Mouse (Mus musculus): ENCODE measurements around the gene Arhgef3. TPM values are rescaled to one million over a fixed set of nuclear protein-coding genes. Genes with fewer than 3 reads are reported as not detected.

Gene Arhgef3
- total RNA-seq, 2 experiments from 2014 or later = 77.1 to 79.5 TPM

DNA sequence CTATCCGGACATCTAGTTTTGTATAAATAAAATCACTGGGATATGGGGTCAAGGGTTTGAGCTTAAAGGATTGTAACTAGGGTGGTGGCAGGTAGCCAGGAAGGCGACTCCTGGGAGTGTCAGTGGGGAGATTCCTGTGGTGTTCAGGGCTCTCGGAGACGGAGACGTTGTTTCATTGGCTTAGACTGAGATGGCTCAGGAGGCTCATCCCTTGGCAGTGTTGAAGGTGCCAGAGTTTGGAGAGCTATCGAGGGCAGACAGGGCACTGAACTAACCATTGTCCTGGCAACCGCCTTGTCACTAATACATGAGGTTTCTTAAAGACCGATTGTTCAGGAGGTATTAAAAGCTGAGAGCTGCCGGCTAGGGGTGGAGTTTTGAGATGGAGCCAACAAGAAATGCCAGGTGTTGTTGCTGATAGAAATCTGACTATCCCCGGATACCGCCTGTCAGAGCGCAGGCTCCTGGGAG is 60.2 kb downstream of the Arhgef3 start:
- no peak overlapping the region for H3K27ac ChIP-seq
- DNase-seq (ENCODE audit: low spot score in 2 of 2) = no peak
- no peak overlapping the region for H3K4me3 ChIP-seq
- no peak for TF ChIP-seq CTCF (conservative IDR thresholded peaks at IDR 0.05)

DNA sequence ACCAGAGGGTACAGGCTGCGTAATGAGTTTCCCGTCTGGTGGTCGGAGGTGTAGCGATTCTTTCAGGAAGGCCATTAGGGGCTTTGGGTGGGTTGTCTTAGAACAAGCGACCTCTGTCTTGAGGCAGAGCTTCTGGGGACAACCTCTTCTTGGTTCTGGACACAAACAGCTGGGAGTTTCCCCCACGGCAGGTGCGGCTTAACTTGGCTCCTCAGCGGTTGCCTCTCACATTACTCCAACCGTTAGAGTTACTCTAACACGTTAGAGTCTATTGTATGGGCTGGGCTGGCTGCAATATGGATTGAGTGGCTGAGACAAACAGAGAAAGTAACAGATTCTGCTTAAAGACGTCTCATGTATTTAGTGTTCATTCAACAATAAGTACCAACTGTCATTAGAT is 60.6 kb downstream of the Arhgef3 start:
- H3K4me3 ChIP-seq = no peak overlapping the region
- no peak for TF ChIP-seq CTCF (conservative IDR thresholded peaks at IDR 0.05)
- DNase-seq (ENCODE audit: low spot score in 2 of 2) = no peak
- H3K27ac ChIP-seq = no peak overlapping the region

DNA sequence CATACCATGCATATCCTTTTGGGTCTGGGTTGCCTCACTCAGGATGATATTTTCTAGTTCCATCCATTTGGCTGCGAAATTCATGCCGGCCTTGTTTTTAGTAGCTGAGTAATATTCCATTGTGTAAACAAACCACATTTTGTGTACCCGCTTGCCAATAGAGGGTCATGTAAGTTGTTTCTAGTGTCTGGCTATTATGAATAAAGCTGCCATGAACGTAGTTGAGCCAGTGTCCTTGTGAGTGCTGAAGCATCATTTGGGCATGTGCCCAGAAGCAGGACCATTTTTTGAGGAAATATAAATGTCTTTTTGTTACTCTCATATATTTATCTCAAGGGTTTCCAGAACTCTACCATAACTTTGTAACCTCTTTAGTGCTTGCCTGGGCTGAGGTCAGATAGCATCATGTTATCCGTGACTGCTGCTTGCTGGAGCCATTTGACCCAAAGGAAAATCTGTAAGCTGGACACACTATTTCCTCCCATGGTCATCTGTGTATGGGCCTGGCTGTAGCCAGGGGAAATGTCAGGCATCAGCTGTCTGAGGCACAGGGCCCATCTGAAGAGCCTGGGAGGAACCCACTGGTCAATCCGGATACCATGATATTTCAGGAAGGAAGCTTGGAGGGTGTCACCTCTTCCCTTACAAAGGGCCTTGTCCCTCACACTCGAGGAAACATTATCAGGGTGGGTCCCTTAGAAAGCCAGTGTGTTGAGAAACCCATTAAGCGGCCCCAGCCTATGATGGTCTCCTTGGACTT is 63.3 kb downstream of the Arhgef3 start:
- Histone ChIP-seq H3K4me3 (no peak overlapping the region), H3K27ac (no peak overlapping the region)
- TF ChIP-seq CTCF (conservative IDR thresholded peaks at IDR 0.05) = no peak
- no peak for DNase-seq (ENCODE audit: low spot score in 2 of 2)

DNA sequence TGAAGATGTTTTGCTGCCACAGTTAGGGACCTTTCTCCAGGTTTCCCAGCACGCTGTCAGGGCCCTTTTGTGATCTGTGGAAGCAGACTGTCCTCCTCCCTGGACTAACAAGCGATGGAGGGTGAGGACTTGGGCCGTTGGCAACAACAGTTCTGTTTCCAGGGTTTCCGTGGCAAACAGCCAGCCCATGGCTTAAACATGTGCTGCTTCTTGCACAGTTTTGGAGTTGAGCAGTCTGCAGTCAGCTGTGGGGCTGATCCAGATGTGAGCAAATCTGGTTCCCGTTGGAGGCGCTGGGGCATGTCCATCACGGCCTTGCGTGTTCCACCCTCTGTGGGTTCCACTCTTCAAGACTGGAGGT is 63.8 kb downstream of the Arhgef3 start:
- DNase-seq (ENCODE audit: low spot score in 2 of 2) = peak in 1 of 2 experiments; percentile 28
- no peak for TF ChIP-seq CTCF (conservative IDR thresholded peaks at IDR 0.05)
- no peak overlapping the region for H3K4me3 ChIP-seq
- H3K27ac ChIP-seq = no peak overlapping the region

- no peak overlapping the region for H3K4me3 ChIP-seq
- no peak overlapping the region for H3K27ac ChIP-seq
- no peak for TF ChIP-seq CTCF (conservative IDR thresholded peaks at IDR 0.05)
- no peak for DNase-seq (ENCODE audit: low spot score in 2 of 2)
Measured at GRCm38 (mm10) chr14:27179771-27180170, 65.1 kb downstream of the Arhgef3 start.

DNA sequence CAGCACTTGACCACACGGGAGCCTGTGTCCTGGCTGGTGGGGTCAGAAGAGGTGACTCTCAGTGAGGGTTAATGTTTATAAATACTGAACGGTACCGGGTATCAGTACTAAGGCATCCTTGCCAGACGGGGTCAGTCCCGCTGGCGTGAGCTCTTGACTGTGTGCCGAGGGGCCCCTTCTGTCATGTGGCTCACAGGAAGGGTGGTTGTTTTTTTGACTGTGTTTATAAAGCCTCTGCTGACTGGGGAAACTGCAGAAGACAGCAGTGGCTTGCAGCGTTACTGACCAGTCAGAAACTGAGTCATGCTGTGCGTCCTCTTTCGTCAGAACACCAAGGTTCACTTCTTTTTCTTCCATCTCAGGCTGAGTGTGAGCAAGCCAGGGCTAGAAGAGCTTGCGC is 67.4 kb downstream of the Arhgef3 start:
- Histone ChIP-seq H3K4me3 (no peak overlapping the region), H3K27ac (no peak overlapping the region)
- DNase-seq (ENCODE audit: low spot score in 2 of 2) = no peak
- TF ChIP-seq CTCF (conservative IDR thresholded peaks at IDR 0.05) = no peak

- no peak overlapping the region for H3K4me3 ChIP-seq
- TF ChIP-seq CTCF (conservative IDR thresholded peaks at IDR 0.05) = no peak
- no peak overlapping the region for H3K27ac ChIP-seq
- DNase-seq (ENCODE audit: low spot score in 2 of 2) = no peak
Measured at GRCm38 (mm10) chr14:27182646-27183438, 68.1 kb downstream of the Arhgef3 start.

DNA sequence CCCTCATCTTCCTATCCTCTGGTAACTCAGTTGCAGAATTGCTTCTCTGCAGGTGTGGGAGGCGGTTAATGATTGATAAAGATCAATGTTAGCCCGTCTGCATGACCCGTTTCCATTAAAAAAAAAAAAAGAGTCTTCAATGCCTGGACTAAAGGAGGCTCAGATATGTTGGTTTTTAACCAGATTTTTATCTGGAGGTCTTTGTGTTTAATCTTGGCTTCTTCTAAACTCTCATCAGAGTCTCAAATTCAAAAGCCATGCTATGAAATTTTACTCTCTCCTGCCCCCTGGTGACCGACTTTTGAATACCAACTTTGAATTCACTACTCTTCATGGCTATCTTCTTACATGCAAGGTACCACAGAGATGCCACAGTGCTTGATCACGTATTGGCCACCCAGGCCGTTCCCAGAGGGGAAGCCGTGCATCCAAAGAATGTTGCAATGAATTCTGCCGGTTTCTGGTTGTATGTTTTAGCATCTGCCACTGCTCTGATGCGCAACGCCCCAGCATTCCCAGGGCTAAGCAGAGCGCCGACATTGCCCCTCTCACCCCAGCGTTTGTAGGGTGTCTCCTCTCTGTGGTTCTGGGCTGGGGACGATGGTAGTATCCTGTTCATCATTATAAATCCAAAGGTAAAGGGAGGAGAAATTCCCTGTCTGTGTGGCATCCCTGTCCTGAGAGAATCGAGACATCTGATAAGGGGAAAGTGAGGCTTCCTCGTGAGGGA is 69.0 kb downstream of the Arhgef3 start:
- peak; percentile 85 for TF ChIP-seq CTCF (conservative IDR thresholded peaks at IDR 0.05)
- DNase-seq (ENCODE audit: low spot score in 2 of 2) = peak; percentile 64 to 85
- Histone ChIP-seq H3K4me3 (no peak overlapping the region), H3K27ac (no peak overlapping the region)

GRCm38 (mm10) chr14:27185902-27186301 is 71.2 kb downstream of the Arhgef3 start:
- no peak for DNase-seq (ENCODE audit: low spot score in 2 of 2)
- no peak overlapping the region for H3K4me3 ChIP-seq
- TF ChIP-seq CTCF (conservative IDR thresholded peaks at IDR 0.05) = no peak
- H3K27ac ChIP-seq = no peak overlapping the region

DNA sequence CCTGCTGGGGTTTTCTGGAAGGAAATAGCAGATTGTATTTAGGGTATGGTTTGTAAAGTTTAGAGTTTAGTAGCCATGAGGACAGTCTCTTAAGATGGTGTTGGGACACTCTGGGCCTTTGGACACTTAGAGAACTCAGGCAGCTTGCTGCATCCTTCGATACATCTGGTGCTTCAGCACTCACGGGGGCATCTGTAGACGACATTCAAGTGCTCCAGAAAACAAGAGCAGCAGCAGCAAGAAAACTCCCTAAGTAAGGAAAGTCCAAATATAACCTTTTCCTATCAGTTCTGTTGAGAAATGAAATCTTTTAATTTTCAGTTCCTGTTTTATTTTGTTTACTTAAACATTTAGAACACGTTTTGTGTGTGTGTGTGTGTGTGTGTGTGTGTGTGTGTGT is 71.9 kb downstream of the Arhgef3 start:
- TF ChIP-seq CTCF (conservative IDR thresholded peaks at IDR 0.05) = no peak
- no peak for DNase-seq (ENCODE audit: low spot score in 2 of 2)
- Histone ChIP-seq H3K4me3 (no peak overlapping the region), H3K27ac (no peak overlapping the region)

DNA sequence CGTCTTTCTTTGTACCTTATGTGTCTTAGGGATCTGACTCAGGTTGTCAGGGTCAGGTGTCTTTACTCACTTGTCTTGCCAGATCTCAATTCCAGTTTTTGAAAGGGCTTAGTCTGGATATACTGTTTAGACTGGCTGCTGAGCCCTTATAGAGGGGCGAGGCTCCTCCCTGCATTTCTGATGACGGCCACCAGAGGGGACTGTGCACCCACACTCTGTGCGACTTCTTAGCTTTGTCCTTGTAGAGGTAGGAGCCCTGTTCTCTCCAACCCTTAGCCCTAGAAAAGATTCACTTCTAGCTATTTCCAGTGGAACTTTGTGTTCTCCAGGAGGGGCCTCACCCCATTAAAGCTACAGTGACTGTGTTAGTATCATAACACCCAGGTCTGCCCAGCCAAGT is 72.3 kb downstream of the Arhgef3 start:
- H3K4me3 ChIP-seq = no peak overlapping the region
- DNase-seq (ENCODE audit: low spot score in 2 of 2) = peak; percentile 79 to 90
- no peak overlapping the region for H3K27ac ChIP-seq
- TF ChIP-seq CTCF (conservative IDR thresholded peaks at IDR 0.05) = peak; percentile 97

DNA sequence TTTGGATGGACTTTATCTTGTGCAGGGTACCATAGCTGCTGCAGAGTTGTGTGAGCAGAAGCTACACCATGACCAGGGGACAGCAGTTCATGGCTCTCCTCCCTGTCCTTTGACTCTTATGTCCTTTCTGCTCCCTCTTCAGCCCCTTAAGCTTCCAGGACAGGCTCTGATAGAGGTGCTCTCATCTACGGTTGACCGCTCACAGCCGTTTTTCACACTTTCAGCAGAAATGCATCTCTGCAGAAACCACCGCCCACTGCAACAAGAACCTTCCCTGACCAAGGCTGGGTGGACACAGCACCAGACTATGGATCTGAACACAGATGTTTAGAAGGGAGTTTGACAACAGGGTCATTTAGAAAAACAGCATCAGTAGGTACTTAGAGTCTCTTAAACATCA is 73.2 kb downstream of the Arhgef3 start:
- no peak for DNase-seq (ENCODE audit: low spot score in 2 of 2)
- Histone ChIP-seq H3K27ac (no peak overlapping the region), H3K4me3 (no peak overlapping the region)
- TF ChIP-seq CTCF (conservative IDR thresholded peaks at IDR 0.05) = no peak

DNA sequence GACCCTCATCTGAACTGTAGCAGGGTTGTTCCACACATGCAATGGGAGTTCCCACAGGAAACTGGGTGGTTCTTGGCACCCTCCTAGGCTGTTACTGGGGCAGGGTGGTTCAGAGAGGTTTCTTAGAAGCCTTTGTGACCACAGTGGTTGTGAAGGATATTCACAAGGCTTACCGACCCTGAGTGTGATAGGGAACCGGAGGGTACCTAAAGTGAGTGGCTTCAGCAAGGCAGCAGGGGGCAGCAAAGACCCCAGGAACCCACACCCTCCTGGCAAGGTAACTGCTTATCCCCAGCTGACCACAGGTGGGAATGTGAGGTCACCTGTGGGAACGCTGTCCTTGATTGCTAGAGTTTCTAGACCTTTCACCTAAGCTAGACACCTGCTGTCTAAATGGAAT is 77.8 kb downstream of the Arhgef3 start:
- Histone ChIP-seq H3K4me3 (no peak overlapping the region), H3K27ac (no peak overlapping the region)
- TF ChIP-seq CTCF (conservative IDR thresholded peaks at IDR 0.05) = peak; percentile 83
- DNase-seq (ENCODE audit: low spot score in 2 of 2) = peak in 1 of 2 experiments; percentile 8

All from layer of hippocampus, adult 2 months (tissue).